Mouse (Mus musculus) C2C12 (cell line): ENCODE measurements around the gene Tdrd7. TPM values are rescaled to one million over a fixed set of nuclear protein-coding genes. Genes with fewer than 3 reads are reported as not detected.

ENCODE experiments used
- H3K27me3 ChIP-seq: one replicate; pipeline ENCODE4 v1.6.1; 2011; ENCODE audit not compliant: control insufficient read depth, insufficient read depth, insufficient read length
- H3K36me3 ChIP-seq: one replicate; pipeline ENCODE4 v1.6.1; 2011; ENCODE audit not compliant: control insufficient read depth, insufficient read depth
- H3K4me3 ChIP-seq: one replicate; pipeline ENCODE4 v1.5.1; 2011; ENCODE audit warnings: mild to moderate bottlenecking, control low read depth; ENCODE audit not compliant: poor library complexity, insufficient read depth, severe bottlenecking
- H3K79me2 ChIP-seq: one replicate; pipeline ENCODE4 v1.6.1; 2011; ENCODE audit not compliant: control insufficient read depth, insufficient read depth
- H3K79me3 ChIP-seq: one replicate; pipeline ENCODE4 v1.6.1; 2011; ENCODE audit warnings: low read depth, control low read depth
- H3ac ChIP-seq: one replicate; pipeline ENCODE3; 2011; ENCODE audit warnings: low read depth; ENCODE audit not compliant: control insufficient read depth, insufficient read length
- CEBPB ChIP-seq: IDR thresholded peaks from one replicate; pipeline ENCODE4 v1.6.1; 2011; ENCODE audit warnings: low read depth, mild to moderate bottlenecking, control low read depth, moderate library complexity
- CTCF ChIP-seq: IDR thresholded peaks from one replicate; pipeline ENCODE4 v1.5.1; 2011; ENCODE audit not compliant: control insufficient read depth, insufficient read depth, insufficient read length
- FOSL1 ChIP-seq: IDR thresholded peaks from one replicate; pipeline ENCODE4 v1.8.0; 2011; ENCODE audit warnings: mild to moderate bottlenecking, low read length; ENCODE audit not compliant: poor library complexity, insufficient read depth, severe bottlenecking
- MAX ChIP-seq: IDR thresholded peaks from one replicate; pipeline ENCODE4 v1.6.1; 2011; ENCODE audit warnings: mild to moderate bottlenecking, control low read depth
- MYOD1 ChIP-seq: IDR thresholded peaks from one replicate; pipeline ENCODE4 v1.6.1; 2011; ENCODE audit warnings: low read depth; ENCODE audit not compliant: control insufficient read depth, insufficient read length
- MYOG ChIP-seq: IDR thresholded peaks from one replicate; pipeline ENCODE4 v1.6.1; 2011; ENCODE audit not compliant: control insufficient read depth, insufficient read length; ENCODE audit errors: extremely low read depth
- USF1 ChIP-seq: IDR thresholded peaks from one replicate; pipeline ENCODE4 v1.6.1; 2011; ENCODE audit warnings: low read depth, mild to moderate bottlenecking, control low read depth, moderate library complexity
- polyA plus RNA-seq: library from polyadenylated mRNA; unstranded; fragments of >200 nt; fragmentation: generic; extraction: Trizol; gene quantifications from one replicate; pipeline ENCODE4 v1.2.1, GENCODE M21; 2012; ENCODE audit warnings: missing spikeins

The Tdrd7 gene
- polyA plus RNA-seq, 1 experiment: 18.0 TPM

DNA sequence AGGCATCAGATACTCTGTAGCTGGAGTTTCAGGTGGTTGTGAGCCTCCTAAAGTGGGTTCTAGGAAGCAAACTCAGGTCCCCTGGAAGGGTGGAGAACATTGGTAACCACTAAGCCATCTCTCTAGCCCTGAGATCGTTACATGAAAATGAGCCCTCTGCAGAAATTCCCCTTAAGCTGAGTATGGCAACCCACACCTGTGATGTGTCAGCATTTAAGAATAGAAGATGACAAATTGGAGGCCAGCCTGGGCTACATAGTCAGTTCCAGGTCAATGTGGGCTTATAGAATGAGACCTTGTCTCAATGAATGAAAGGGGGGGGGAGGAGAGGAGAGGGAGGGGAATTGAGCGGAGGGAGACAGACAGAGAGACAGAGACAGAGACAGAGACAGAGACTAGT lies 46.6 kb downstream of the Tdrd7 start:
- H3K27me3 ChIP-seq: no peaks in the 10 kb centered on the region
- no peaks in the 10 kb centered on the region for H3K79me2 ChIP-seq
- H3K79me3 ChIP-seq: no peaks in the 10 kb centered on the region
- peaks cover 18% of the 10 kb centered on the region for H3K36me3 ChIP-seq
- no peak overlapping the region for H3ac ChIP-seq
- TF ChIP-seq FOSL1 (no peak), CEBPB (no peak), USF1 (no peak), CTCF (no peak), MYOD1 (no peak), MYOG (no peak), MAX (no peak)
- no peak overlapping the region for H3K4me3 ChIP-seq

DNA sequence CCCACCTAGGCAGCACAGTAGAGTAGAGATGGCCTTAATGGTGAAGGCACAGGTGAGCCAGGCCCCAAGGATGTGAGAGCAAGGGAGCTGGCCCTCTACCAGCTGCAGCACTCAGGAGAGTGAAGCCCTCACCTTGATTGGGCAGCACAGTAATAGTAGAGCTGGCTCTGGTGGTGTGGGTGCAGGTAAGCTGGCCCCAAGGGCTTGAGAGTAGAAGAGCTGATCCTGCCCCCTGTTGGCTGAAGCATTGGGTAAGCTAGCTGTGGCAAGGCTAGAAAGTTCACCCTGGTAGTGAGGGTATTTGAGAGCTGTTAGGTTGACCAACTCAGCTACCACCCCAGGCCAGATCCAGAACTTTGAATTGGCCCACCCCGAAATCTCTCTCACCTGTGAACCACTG lies 50.5 kb downstream of the Tdrd7 start:
- TF ChIP-seq USF1: no peak
- no peak for TF ChIP-seq FOSL1
- TF ChIP-seq CTCF: no peak
- TF ChIP-seq MAX: no peak
- no peak for TF ChIP-seq CEBPB
- TF ChIP-seq MYOG: no peak
- no peak for TF ChIP-seq MYOD1
- Histone ChIP-seq H3K79me3 (no peaks in the 10 kb centered on the region), H3K27me3 (no peaks in the 10 kb centered on the region), H3ac (no peak overlapping the region), H3K79me2 (no peaks in the 10 kb centered on the region), H3K36me3 (peaks cover 6% of the 10 kb centered on the region), H3K4me3 (no peak overlapping the region)

DNA sequence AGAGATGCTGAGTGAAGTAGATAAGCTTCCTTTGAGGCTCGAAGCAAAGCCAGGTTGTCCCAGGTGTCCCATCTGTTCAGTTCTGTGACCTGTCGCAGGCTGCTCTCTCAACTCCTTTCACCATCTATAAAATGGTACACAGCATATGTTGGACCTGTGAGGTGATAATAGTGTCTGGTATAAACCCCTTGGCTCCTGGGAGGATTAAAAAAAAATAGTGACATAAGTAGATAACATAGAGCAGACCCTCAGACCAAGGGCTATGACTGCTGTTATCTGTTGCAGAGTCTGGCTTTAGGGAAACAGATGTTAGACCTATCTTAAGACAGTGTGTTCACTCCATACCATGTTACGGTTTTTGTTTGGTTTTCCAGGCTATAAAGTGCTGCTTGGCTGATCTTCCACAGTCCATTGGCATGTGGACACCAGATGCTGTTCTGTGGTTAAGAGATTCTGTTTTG lies 57.9 kb downstream of the Tdrd7 start:
- no peak for TF ChIP-seq CTCF
- no peak for TF ChIP-seq CEBPB
- no peak for TF ChIP-seq MYOG
- no peak for TF ChIP-seq MAX
- TF ChIP-seq MYOD1: no peak
- no peak for TF ChIP-seq USF1
- TF ChIP-seq FOSL1: no peak

DNA sequence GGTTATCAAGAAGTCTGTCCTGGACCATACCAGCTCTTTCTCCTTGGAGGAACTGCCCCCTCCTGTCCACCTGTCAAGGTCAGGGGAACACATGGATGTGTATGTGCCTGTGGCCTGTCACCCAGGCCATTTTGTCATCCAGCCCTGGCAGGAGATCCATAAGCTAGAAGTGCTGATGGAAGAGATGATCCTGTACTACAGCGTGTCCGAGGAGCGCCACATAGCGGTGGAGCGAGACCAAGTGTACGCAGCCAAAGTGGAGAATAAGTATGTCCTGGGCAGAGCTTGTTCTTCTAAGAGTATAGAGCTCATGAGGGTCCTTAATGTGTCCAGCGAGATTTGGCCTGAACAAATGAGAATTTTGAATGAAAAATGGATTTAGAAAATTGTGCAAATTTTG lies 60.8 kb downstream of the Tdrd7 start:
- no peaks in the 10 kb centered on the region for H3K27me3 ChIP-seq
- H3K79me3 ChIP-seq: no peaks in the 10 kb centered on the region
- peak; percentile 30 for TF ChIP-seq CTCF
- no peak for TF ChIP-seq MYOG
- H3K36me3 ChIP-seq: peaks cover 7% of the 10 kb centered on the region
- no peak overlapping the region for H3ac ChIP-seq
- H3K4me3 ChIP-seq: no peak overlapping the region
- H3K79me2 ChIP-seq: no peaks in the 10 kb centered on the region

More for the DNA sequence above, 57.9 kb downstream of the Tdrd7 start:
- Histone ChIP-seq H3K79me3 (no peaks in the 10 kb centered on the region), H3K4me3 (no peak overlapping the region), H3K36me3 (peaks cover 11% of the 10 kb centered on the region), H3ac (no peak overlapping the region), H3K79me2 (no peaks in the 10 kb centered on the region), H3K27me3 (no peaks in the 10 kb centered on the region)

DNA sequence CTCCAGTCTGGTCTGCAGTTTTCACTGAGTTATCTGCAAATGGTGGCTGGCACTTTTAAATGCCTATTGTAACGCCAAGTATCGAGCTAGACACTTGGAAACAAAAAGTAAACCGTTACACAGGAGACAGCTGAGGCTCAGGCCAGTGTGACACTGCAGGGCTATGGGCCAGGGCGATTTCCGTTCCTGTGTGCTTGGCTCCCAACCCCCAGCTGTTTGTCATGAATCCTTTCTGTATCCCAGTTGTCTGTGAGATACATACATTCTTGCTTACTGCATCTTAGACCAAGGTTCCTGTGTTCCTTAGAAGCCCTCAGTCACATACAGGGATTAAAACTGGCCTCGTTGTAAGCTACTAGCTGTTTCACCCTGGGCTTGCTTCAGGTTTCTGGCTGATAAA lies 63.1 kb downstream of the Tdrd7 start:
- H3K79me3 ChIP-seq: no peaks in the 10 kb centered on the region
- H3K36me3 ChIP-seq: peaks cover 7% of the 10 kb centered on the region
- no peaks in the 10 kb centered on the region for H3K27me3 ChIP-seq
- no peaks in the 10 kb centered on the region for H3K79me2 ChIP-seq
- TF ChIP-seq CTCF (no peak), MAX (no peak), MYOD1 (no peak), MYOG (no peak)
- H3ac ChIP-seq: no peak overlapping the region
- no peak overlapping the region for H3K4me3 ChIP-seq

DNA sequence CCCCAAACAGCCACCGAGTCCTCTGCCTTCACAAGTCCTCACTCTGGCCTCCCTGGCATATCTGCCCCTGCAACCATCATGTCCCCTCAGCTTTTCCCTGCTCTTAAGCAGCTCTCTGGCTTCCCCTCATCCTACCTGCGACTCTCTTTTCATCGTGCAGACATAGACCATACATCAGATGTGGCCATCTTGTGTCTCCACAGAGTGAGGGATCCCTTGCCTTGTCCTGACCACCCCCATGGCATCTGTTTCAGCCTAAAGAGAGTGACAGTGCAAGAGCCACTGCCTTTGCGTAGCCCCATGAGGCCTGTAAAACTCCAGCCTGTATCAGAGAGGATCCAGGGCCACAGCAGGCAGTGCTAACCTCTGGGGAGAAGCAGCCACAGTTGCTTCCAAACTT lies 63.6 kb downstream of the Tdrd7 start:
- H3K4me3 ChIP-seq: no peak overlapping the region
- H3K36me3 ChIP-seq: peaks cover 7% of the 10 kb centered on the region
- H3K79me3 ChIP-seq: no peaks in the 10 kb centered on the region
- no peaks in the 10 kb centered on the region for H3K27me3 ChIP-seq
- no peak for TF ChIP-seq CEBPB
- TF ChIP-seq MYOG: no peak
- TF ChIP-seq FOSL1: no peak
- TF ChIP-seq CTCF: no peak
- no peak for TF ChIP-seq MAX
- TF ChIP-seq USF1: no peak
- TF ChIP-seq MYOD1: no peak
- H3K79me2 ChIP-seq: no peaks in the 10 kb centered on the region
- H3ac ChIP-seq: no peak overlapping the region
